Mouse (Mus musculus) regulatory T cell (primary cell): ENCODE data around the gene Cdk9.

ENCODE experiments used
- in situ Hi-C: fragments of 300-600 bp; cut with MboI, MseI; formaldehyde crosslinking; loops from one replicate; pipeline ENCODE4 v1.15.1; 2025; ENCODE audit warnings: high pct_unique_total_duplicates

The Cdk9 gene

DNA sequence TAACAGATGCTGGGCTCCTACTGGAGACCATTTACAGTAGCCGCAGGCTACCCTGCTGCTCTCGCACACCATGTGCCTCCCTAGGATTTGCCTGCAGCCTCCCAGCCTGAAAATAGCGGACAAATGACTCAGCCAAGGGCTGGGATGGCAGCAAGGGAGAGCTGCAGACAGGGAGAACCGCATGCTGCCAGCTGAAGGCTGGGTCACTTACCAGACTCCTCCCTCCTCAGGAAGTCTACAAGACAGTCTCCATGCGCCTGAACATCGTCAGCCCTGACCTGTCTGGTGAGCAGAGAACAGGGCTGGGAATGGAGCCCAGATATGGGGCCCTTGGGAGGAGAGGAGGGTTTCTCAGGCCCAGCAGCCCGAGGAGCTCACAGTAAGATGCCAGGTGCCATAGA is 32.8 kb downstream of the Cdk9 start:
- in situ Hi-C loops = no loop called here

DNA sequence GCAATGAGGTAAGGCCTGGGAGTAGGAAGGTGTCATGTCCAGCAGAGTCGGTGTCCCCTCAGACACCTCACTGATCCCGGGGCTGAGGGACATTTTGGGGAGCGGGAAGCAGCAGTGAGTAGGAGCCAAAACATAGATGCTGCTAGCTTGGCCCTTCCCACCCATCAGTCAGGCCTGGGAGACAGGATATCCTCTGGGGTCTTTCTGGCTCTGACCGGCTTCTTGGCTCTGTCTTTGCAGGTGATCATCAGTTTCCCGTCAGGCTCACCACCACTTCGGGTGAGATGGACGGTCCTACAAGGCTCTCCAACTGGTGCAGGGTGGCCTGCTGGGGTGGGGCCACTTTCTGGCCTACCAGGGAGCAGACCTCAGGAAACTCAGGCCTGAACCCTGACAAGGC is 35.2 kb downstream of the Cdk9 start:
- in situ Hi-C loops = no loop called here

DNA sequence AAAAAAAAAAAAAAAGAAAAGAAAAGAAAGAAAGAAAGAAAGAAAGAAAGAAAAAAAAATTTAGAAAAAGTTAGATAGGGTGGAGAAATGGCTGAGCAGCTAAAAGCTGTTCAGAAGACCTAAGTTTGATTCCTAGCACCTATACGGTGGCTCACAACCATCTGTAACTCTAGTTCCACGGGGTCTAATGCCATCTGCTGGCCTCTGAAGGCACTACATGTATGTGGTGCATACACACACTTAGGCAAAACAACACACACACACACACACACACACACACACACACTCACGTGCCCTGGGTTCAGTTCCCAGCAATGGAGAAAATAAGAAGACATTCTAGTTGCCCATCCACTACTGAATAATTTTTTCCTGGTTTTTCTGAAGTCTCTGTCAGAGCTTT is 36.1 kb downstream of the Cdk9 start:
- in situ Hi-C loops = no loop called here

DNA sequence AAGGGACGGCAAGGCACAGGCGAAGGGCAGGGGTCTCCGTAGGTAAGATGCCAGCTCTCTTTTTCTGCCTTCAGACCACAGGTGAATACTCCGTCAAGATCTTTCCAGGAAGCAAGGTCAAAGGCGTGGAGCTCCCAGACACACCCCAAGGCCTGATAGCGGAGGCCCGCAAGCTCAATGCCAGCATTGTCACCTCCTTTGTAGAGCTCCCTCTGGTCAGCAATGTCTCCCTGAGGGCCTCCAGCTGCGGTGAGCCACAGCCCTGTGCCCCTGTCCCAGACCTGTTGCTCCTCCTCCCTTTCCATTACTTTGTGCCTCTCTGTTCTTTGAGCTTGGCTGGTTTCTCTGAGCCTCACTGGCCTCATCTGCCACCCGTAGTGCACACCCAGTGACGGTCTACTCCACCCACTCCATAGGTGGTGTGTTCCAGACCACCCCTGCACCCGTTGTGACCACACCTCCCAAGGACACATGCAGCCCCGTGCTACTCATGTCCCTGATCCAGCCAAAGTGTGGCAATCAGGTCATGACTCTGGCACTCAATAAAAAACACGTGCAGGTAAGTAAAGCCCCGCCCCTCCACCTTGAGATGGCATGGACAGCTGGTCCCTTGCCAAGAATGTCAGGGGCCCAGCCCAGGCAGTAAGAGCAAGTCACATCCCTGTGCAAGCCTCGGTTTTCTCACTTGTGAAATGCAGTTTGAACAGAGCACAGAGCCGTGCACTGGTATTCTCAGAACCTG is 39.5 kb downstream of the Cdk9 start:
- in situ Hi-C loops = loop anchor here (5.0 kb wide), 1 partner anchor 41 kb away; no protein-coding TSS in a partner anchor

DNA sequence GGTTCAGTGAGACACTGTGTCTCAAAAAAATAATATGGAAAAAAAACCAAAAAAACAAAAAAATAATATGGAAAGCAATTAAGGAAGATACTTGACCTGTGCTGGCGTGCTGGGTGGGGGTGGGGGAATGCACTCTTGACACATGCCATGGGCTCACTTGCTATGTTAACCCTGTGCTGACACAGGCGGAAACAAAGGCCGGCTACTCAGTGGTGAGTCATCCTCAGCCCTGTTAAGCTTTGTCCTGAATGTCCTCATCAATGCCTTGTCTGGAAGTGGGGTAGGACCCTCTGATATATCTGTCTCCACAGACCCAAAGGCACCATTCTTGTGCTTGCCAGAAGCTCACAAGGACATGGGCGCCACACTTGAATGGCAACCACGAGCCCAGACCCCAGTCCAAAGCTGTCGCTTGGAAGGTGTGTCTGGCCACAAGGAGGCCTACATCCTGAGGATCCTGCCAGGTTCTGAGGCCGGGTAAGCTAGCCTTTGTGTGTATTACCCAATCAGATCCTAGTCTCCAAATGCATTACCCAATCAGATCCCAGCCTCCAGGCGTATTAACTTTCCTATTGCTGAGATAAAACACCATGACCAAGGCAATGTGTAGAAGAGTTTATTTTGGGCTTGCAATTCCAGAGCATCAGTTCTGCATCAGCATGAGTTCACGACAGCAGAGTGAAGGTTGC is 40.8 kb downstream of the Cdk9 start:
- in situ Hi-C loops = loop anchor here (5.0 kb wide), 1 partner anchor 40 kb away; no protein-coding TSS in a partner anchor

- in situ Hi-C loops = loop anchor here (5.0 kb wide), 1 partner anchor 39 kb away; no protein-coding TSS in a partner anchor
Measured at GRCm38 (mm10) chr2:32671147-32671546, 41.7 kb downstream of the Cdk9 start.

- in situ Hi-C loops = loop anchor here (5.0 kb wide), 1 partner anchor 38 kb away; no protein-coding TSS in a partner anchor
Measured at GRCm38 (mm10) chr2:32669876-32670275, 43.0 kb downstream of the Cdk9 start.

DNA sequence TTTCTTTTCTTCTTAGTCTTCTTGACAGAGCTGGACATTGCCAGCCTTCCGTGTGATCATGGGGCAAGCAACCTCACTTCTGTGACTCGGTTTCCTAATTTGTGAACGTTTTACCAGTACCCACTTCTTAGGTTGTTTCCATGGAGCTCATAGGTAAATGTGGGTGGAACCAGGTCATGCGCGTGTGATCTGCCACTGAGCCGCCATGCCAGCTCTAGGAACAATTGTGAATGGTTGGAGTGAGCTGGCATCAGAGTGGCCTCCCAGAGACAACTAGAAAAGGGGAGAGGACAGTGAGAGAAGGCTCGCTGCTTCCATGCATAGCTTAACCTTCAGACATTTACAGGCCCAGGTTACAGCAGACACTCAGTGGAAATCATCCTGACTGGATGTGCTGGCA is 44.7 kb downstream of the Cdk9 start:
- in situ Hi-C loops = no loop called here

DNA sequence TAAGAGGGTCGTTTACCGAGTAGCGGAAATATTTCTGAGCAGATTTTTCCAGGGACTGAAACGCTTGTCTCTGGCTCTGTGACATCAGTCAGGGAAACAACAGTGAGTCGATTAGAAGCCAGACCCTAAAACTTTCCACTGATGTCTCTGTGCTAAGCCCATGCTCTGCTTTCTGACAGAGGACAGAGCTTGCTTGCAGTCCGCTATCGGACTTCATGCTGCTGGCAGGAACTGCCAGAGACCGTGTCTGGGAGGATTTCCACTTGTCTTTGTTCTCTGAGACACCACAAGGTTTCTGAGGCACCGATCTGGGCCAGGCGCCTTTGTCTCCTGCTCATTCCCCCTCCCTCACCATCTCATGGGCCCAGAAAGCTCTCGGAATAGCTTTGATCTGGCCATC is 45.1 kb downstream of the Cdk9 start:
- in situ Hi-C loops = no loop called here

- in situ Hi-C loops = no loop called here
Measured at GRCm38 (mm10) chr2:32665853-32666252, 47.0 kb downstream of the Cdk9 start.

GRCm38 (mm10) chr2:32665345-32665744 is 47.5 kb downstream of the Cdk9 start:
- in situ Hi-C loops = no loop called here

DNA sequence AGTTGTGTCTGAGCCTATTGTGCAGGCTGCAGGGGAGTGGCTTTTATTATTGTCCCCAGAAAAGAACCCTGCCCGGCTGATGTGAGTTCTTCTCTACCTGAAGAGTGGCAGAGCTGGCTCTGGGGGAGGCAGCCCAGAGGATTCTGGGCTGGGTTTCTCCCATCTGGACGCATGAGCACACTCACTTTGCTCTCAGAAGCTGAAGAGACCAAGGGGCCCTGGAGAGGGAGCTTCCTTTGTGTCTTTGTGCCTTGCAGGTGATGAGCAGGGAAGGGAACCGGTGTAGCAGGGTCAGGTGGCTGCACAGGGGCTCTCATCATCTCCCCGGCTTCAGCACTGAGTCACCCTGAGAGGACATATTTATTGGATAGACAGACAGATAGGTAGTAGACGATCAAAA is 50.6 kb downstream of the Cdk9 start:
- in situ Hi-C loops = no loop called here

- in situ Hi-C loops = no loop called here
Measured at GRCm38 (mm10) chr2:32661509-32662107, 51.3 kb downstream of the Cdk9 start.

- in situ Hi-C loops = no loop called here
Measured at GRCm38 (mm10) chr2:32658873-32659272, 54.0 kb downstream of the Cdk9 start.

DNA sequence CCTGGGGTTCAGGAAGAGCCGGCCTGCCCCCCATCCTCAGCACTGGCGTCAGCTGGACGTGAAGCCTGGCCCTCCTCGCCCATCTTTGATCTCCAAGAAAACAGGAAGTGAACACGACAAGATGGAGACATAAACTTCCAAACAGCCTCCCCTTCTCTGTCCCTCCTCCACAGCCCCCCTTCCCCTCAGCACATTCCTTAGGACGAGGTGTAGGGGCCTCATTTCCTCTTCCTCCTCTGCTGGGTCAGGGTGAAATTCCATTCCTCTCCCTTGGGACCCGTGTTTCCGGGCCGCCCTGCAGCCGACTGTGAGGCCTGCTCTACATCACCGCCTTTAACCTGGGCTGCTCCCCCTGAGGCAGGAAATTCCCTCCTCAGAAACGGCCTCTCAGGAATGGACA is 57.0 kb downstream of the Cdk9 start:
- in situ Hi-C loops = no loop called here
